Mouse (Mus musculus) liver, adult 10 weeks (tissue): ENCODE data around the gene Zfc3h1. TPM values are rescaled to one million over a fixed set of nuclear protein-coding genes. Genes with fewer than 3 reads are reported as not detected.

Source experiments
- polyA plus RNA-seq: library from polyadenylated mRNA; stranded (reverse); fragments of 350-450 nt; fragmentation: Illumina TruSeq; extraction: RNeasy Lipid Tissue Mini Kit (QIAGEN cat#74804); gene quantifications from one replicate; pipeline ENCODE4 v1.2.3, GENCODE M21; 2014; ENCODE audit warnings: low read depth, low replicate concordance

Zfc3h1 gene
- polyA plus RNA-seq, result 87.6 TPM

GRCm38 (mm10) chr10:115384221-115385017 is at the start of gene Zfc3h1, which contains the start of gene Thap2:
Zfc3h1 (plus strand) TSS chr10:115384959.
Thap2 (minus strand) TSS chr10:115384443.

GRCm38 (mm10) chr10:115361840-115362622 is 22.7 kb upstream of the Zfc3h1 start, which contains the start of gene Tmem19:
Tmem19 (minus strand) TSS chr10:115362501.

Other genes with a start within 250 kb of the Zfc3h1 start
- not detected for gene Tph2, start 199.9 kb upstream of the Zfc3h1 start, polyA plus RNA-seq
- 66.4 TPM for gene Tbc1d15, start 133.5 kb upstream of the Zfc3h1 start, polyA plus RNA-seq
- gene Rab21, start 69.4 kb upstream of the Zfc3h1 start, polyA plus RNA-seq, result 38.0 TPM
- gene Tmem19, start 22.5 kb upstream of the Zfc3h1 start, polyA plus RNA-seq, result 48.6 TPM
- 9.4 TPM for gene Thap2, start 516 bp upstream of the Zfc3h1 start, polyA plus RNA-seq
- not detected for gene A930009A15Rik, start 185.0 kb downstream of the Zfc3h1 start, polyA plus RNA-seq
- 10.0 TPM for gene Lgr5, start 202.8 kb downstream of the Zfc3h1 start, polyA plus RNA-seq